Mouse (Mus musculus): ENCODE measurements around the gene Mavs. TPM values are rescaled to one million over a fixed set of nuclear protein-coding genes. Genes with fewer than 3 reads are reported as not detected.

Mavs gene
- 7.9 and 8.0 TPM in 2 replicates for polyA plus RNA-seq (2015; fragmentation: Nextera tagmentation; extraction: Ambion mirVana)

- no peaks in the 10 kb centered on the region for H3K9me3 ChIP-seq
- peak within 1 kb of the TSS; percentile 39 for H3K9ac ChIP-seq
- no peaks in the 10 kb centered on the region for H3K27me3 ChIP-seq
- H3K4me2 ChIP-seq, result peak within 1 kb of the TSS; percentile 83
- peak within 1 kb of the TSS; percentile 47 for H3K4me3 ChIP-seq
- peaks cover 20% of the 10 kb centered on the region for H3K4me1 ChIP-seq (replicated peaks)
- peak within 1 kb of the TSS; percentile 14; the same call in 1 of the 2 replicates for H3K27ac ChIP-seq (replicated peaks)
- ATAC-seq (ENCODE audit: low FRiP score, low read depth), result peak; percentile 100
- no peaks in the 10 kb centered on the region for H3K36me3 ChIP-seq
- WGBS, result 8% methylated on average over 29 of the region's 29 CpGs
Measured at GRCm38 (mm10) chr2:131233307-131234126, at the start of gene Mavs. TSS of gene Mavs (plus strand) at chr2:131234063.

DNA sequence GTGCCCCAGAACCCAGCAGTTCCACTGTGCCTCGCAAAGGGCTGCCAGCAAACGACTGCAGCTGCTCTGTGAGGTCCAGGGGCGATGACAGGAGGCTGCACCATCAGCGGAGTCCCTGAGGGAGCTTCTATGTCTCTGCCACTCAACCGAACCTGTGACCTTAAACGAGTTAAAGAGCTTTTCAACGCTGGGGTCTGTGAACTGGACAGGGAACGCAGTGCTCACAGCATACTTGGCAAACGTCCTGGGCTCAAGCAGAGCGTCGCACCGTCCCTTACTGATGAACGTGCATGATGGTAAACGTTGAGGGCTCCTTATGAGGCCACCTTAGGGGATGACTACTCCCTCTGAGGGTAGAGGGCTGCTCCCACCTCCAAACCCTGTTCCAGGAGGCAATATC, 47.5 kb upstream of the Mavs start:
- ATAC-seq (ENCODE audit: low FRiP score, low read depth), result no peak
- peak overlapping the region; percentile 64 for H3K4me3 ChIP-seq

DNA sequence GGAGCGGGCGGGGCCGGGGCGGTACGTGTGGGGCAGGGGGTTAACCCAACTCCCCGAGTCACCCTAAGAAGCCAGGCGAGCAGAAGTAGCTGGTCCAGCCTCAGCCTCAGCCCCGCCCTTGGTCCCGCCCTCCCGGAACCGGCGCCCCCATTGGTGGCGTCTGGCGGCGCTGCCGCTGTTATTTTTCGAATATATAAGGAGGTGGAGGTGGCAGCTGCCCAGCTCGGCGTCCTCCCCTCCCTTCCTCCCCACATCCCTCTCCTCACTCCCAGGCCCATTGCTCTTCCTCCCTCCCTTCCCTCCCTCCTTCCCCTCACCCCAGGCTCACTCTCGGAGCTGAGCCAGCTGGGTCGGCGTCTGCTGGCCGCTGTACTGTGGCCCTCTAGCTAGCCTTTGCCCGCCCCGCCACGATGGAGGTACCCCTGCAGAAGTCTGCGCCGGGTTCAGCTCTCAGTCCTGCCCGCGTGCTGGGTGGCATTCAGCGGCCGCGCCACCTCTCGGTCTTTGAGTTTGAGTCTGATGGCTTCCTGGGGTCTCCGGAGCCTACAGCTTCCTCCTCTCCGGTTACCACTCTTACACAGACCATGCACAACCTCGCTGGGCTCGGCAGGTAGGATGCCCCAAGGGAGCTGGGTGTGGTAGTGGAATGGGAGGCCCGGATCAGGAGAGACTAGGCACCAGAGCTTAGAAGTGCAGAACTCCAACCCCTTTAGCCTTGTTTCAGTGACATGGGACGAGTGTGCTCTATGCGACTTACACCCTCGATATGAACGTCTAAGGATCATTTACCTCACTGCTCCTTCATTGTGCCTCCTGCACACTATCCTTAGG, 46.9 kb upstream of the Mavs start, which contains the start of the genes Cdc25b and Spef1:
Cdc25b (plus strand) TSS at position 179 of the 831 bp plus-strand sequence.
Spef1 (minus strand) TSS at position 512 of the 831 bp plus-strand sequence.
- Histone ChIP-seq H3K4me2 (peak within 1 kb of the TSS; percentile 82), H3K9ac (peak within 1 kb of the TSS; percentile 65), H3K4me3 (peak within 1 kb of the TSS; percentile 64), H3K36me3 (no peaks in the 10 kb centered on the region), H3K27me3 (no peaks in the 10 kb centered on the region), H3K4me1 (replicated peaks) (peaks cover 39% of the 10 kb centered on the region), H3K9me3 (no peaks in the 10 kb centered on the region), H3K27ac (replicated peaks) (peak within 1 kb of the TSS; percentile 67)
- ATAC-seq (ENCODE audit: low FRiP score, low read depth), result peak; percentile 89
- under 1% methylated on average over 40 of the region's 43 CpGs for WGBS

More for the DNA sequence above, 47.5 kb upstream of the Mavs start:
- Histone ChIP-seq H3K36me3 (no peaks in the 10 kb centered on the region), H3K4me2 (peak overlapping the region; percentile 82), H3K4me1 (replicated peaks) (peaks cover 39% of the 10 kb centered on the region), H3K27ac (replicated peaks) (peak overlapping the region; percentile 67; the same call in 1 of the 2 replicates), H3K9me3 (no peaks in the 10 kb centered on the region), H3K27me3 (no peaks in the 10 kb centered on the region), H3K9ac (peak overlapping the region; percentile 65)
- WGBS, result under 1% methylated on average over 14 of the region's 14 CpGs

DNA sequence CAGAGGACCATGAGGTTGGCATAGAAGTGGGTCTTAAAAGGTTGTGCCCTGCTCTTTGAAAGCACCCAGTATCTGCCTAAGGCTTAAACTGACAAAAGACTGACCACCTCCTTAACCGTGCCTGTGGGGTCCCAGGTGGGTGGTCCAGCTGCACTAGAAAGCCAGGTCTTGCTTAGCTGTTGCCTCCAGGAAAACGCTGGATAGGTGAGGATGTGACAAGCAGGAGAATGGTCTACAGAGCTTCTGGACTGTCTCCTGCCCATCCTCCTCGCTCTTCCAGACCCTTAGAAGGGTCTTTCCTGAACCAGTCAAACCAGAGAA, 46.3 kb upstream of the Mavs start:
- 28% methylated on average over 3 of the region's 3 CpGs for WGBS
- peak overlapping the region; percentile 67; the same call in 1 of the 2 replicates for H3K27ac ChIP-seq (replicated peaks)
- no peaks in the 10 kb centered on the region for H3K27me3 ChIP-seq
- no peak for ATAC-seq (ENCODE audit: low FRiP score, low read depth)
- no peaks in the 10 kb centered on the region for H3K9me3 ChIP-seq
- H3K9ac ChIP-seq, result peak overlapping the region; percentile 65
- H3K4me3 ChIP-seq, result peak overlapping the region; percentile 64
- 0 out of 2 replicates have a peak, but pooled peaks cover 1% of the 10 kb centered on the region for H3K36me3 ChIP-seq
- H3K4me1 ChIP-seq (replicated peaks), result peaks cover 39% of the 10 kb centered on the region
- peak overlapping the region; percentile 82 for H3K4me2 ChIP-seq

DNA sequence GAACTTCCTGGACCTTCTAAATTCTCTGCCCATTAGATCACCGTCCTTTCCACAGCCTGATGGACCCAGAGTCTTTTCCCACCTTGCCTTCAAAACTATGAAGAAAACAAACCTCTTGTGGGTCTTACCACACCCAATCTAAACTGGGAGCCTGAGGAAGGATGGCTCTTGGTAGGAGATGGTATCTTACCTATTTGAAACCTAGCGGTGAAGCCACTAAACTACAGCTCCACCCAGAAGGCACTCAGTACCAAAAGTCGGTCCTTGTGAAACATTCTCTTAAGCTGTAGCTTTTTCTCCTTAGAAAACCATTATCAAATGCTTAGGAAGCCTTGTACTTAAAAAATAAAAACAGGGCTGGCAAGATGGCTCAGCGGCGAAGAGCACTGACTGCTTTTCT, 45.6 kb upstream of the Mavs start:
- no peak for ATAC-seq (ENCODE audit: low FRiP score, low read depth)
- no peak overlapping the region for H3K9ac ChIP-seq
- 95% methylated on average over 5 of the region's 5 CpGs for WGBS
- peaks cover 4% of the 10 kb centered on the region; the same call in 1 of the 2 replicates for H3K36me3 ChIP-seq
- H3K9me3 ChIP-seq, result no peaks in the 10 kb centered on the region
- no peak overlapping the region for H3K4me2 ChIP-seq
- no peak overlapping the region for H3K27ac ChIP-seq (replicated peaks)
- no peak overlapping the region for H3K4me3 ChIP-seq
- H3K4me1 ChIP-seq (replicated peaks), result peaks cover 39% of the 10 kb centered on the region
- no peaks in the 10 kb centered on the region for H3K27me3 ChIP-seq

DNA sequence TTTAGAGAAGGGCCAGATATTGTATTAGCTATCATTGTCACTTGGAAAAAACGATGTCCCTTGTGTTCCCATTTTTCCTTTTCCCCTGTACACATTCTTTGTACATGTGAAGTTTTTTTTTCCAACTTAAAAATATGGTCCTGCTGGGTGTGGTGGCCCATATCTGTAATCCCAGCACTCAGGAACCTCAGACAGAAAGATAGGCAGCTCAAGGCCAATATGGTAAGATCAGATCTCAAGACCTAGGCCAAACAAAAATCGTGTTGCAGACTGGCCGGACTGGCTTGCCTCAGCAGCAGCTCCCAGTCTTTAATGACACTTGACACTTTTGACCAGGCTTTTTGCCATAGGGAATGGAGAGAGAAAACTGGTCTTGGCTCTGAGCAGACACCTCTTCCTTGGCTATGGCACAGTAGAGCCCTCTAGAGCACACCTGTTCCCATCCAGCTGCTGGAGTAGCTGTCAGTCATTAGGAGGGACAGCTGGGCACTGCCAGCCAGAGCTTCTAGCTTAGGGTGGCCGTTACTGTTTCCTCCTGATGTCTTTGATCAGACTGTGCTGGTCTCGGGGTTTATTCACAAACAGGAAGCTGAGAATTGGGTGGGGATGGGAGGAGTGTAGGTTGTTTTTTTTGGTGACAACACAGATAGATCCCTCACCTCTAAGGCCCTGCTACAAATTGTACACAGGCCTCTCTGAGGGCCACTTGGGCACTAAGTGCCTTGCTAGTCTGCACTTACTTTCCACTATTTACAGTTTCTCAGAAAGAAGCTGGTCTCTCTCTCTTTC, 44.1 kb upstream of the Mavs start:
- Histone ChIP-seq H3K4me2 (no peak overlapping the region), H3K4me3 (no peak overlapping the region), H3K4me1 (replicated peaks) (peaks cover 39% of the 10 kb centered on the region), H3K9me3 (no peaks in the 10 kb centered on the region), H3K36me3 (peaks cover 4% of the 10 kb centered on the region; the same call in 1 of the 2 replicates), H3K27ac (replicated peaks) (peak overlapping the region; percentile 26; the same call in 1 of the 2 replicates), H3K27me3 (no peaks in the 10 kb centered on the region), H3K9ac (no peak overlapping the region)
- no peak for ATAC-seq (ENCODE audit: low FRiP score, low read depth)
- WGBS, result 37% methylated on average over 5 of the region's 5 CpGs

DNA sequence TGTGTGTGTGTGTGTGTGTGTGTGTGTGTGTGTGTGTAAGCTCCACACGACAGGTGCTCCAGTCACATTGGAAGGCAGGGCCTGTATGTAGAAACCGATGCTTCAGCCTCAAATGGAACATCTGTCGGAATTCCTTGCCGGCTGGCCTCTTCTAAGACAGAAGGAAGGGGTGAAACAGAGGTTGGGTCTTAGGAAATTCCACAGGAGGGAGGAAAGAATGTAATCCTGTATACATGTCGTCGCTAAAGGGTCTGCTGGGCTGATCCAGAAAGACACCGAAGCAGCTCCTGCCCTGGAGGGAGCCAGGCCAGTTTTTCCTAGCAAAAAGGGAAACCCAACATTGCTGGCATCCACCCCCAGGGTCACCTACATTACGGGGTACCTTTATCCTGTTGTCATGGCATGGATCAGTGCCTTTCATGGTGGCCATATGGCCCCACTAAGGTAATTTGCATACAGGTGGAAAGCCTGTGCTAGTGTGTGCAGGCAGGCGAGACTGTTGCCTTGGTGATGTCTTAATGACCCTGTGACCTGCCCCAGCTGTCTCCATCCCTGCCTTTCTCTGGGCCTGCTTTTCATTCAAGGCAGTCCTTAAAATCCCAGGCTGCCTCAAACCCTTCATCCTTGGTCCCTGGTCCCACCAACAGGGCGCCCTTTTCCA, 43.4 kb upstream of the Mavs start:
- Histone ChIP-seq H3K4me2 (0 out of 2 replicates have a peak overlapping the region, but pooled peaks have one; percentile 1), H3K27ac (replicated peaks) (peak overlapping the region; percentile 57), H3K36me3 (peaks cover 4% of the 10 kb centered on the region; the same call in 1 of the 2 replicates), H3K9me3 (no peaks in the 10 kb centered on the region), H3K4me1 (replicated peaks) (peaks cover 39% of the 10 kb centered on the region), H3K4me3 (no peak overlapping the region), H3K9ac (no peak overlapping the region), H3K27me3 (no peaks in the 10 kb centered on the region)
- WGBS, result 12% methylated on average over 10 of the region's 10 CpGs
- ATAC-seq (ENCODE audit: low FRiP score, low read depth), result peak; percentile 52

DNA sequence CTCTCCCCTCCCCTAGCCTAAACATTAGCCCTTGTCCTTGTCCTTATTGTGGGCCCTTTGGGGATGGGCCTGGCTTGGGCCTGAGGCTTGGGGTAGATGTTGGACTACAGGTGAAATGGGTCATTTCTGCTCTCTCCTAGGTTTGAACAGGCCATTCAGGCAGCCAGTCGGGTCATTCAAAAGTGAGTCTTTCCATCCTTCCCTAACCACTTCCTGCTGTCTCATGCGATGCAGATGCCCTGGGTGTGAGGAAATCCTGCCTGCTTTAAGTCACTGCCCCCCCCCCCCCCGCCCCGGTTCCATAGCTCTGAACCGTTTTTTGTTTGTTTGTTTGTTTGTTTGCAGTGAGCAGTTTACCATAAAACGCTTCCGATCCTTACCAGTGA, 42.9 kb upstream of the Mavs start:
- no peak overlapping the region for H3K9ac ChIP-seq

GRCm38 (mm10) chr2:131196606-131197316, 37.1 kb upstream of the Mavs start:
- no peak for ATAC-seq (ENCODE audit: low FRiP score, low read depth)

More for the DNA sequence above, 42.9 kb upstream of the Mavs start:
- Histone ChIP-seq H3K27ac (replicated peaks) (peak overlapping the region; percentile 57), H3K4me2 (no peak overlapping the region), H3K4me1 (replicated peaks) (peaks cover 39% of the 10 kb centered on the region), H3K27me3 (no peaks in the 10 kb centered on the region), H3K36me3 (peaks cover 4% of the 10 kb centered on the region; the same call in 1 of the 2 replicates), H3K9me3 (no peaks in the 10 kb centered on the region), H3K4me3 (no peak overlapping the region)
- ATAC-seq (ENCODE audit: low FRiP score, low read depth), result no peak
- 55% methylated on average over 7 of the region's 7 CpGs for WGBS

GRCm38 (mm10) chr2:131200710-131201109, 33.2 kb upstream of the Mavs start:
- no peak overlapping the region for H3K4me2 ChIP-seq
- H3K27ac ChIP-seq (replicated peaks), result no peak overlapping the region
- no peaks in the 10 kb centered on the region for H3K4me1 ChIP-seq (replicated peaks)
- no peaks in the 10 kb centered on the region for H3K36me3 ChIP-seq
- no peak overlapping the region for H3K4me3 ChIP-seq
- H3K27me3 ChIP-seq, result no peaks in the 10 kb centered on the region
- no peaks in the 10 kb centered on the region for H3K9me3 ChIP-seq
- H3K9ac ChIP-seq, result no peak overlapping the region
- 84% methylated on average over 2 of the region's 2 CpGs for WGBS
- ATAC-seq (ENCODE audit: low FRiP score, low read depth), result no peak

More at GRCm38 (mm10) chr2:131196606-131197316, 37.1 kb upstream of the Mavs start:
- WGBS, result 95% methylated on average over 16 of the region's 16 CpGs
- H3K4me2 ChIP-seq, result no peak overlapping the region
- H3K4me1 ChIP-seq (replicated peaks), result no peaks in the 10 kb centered on the region
- no peaks in the 10 kb centered on the region for H3K9me3 ChIP-seq
- no peak overlapping the region for H3K27ac ChIP-seq (replicated peaks)
- H3K4me3 ChIP-seq, result no peak overlapping the region
- H3K27me3 ChIP-seq, result no peaks in the 10 kb centered on the region
- no peak overlapping the region for H3K9ac ChIP-seq
- peaks cover 4% of the 10 kb centered on the region; the same call in 1 of the 2 replicates for H3K36me3 ChIP-seq
